Mouse (Mus musculus) cerebellum, adult (tissue): ENCODE measurements around the gene Memo1.

Experiments
- ATAC-seq: cut with Nextera tagmentation; 2 replicates; pipeline ENCODE4 v1.9.2; 2017; ENCODE audit warnings: mild to moderate bottlenecking, moderate library complexity, mixed read lengths; ENCODE audit not compliant: insufficient number of reproducible peaks, low FRiP score, low TSS enrichment

Memo1 gene

DNA sequence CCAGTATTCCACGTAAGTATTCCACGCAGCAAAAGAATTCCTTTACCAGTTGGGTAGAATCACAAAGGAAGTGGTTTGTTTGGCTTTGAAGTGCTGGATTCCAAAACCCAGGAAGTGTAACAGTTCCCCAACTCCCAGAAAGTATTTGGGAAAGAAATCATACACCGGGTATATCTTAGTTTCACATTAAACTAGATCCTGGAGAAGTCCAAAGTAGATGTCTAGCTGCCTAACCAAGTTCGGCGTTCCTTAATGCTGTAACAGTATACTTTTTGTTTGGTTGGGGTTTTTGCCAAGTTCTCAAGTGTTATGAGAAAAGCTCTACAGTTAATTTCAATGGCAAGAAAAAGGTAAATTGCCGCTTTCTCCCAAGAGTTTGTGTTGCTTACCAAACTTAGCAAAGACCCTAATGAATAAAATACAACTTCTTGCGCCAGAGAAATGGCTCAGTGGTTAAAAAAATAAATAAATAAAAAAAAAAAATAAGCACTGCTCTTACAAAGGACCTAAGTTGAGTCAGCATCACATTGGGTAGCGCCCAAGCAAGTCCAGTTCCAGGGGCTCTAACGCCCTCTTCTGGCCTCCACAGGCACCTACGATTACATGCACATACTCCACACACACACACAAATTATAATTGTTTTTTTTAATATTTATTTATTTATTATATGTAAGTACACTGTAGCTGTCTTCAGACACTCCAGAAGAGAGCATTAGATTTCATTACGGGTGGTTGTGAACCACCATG is 929 bp upstream of the Memo1 start:
- no peak for ATAC-seq

- ATAC-seq, result peak; percentile 77
These were observed 795 bp downstream of the Memo1 start for GRCm38 (mm10) chr17:74294426-74295025.

DNA sequence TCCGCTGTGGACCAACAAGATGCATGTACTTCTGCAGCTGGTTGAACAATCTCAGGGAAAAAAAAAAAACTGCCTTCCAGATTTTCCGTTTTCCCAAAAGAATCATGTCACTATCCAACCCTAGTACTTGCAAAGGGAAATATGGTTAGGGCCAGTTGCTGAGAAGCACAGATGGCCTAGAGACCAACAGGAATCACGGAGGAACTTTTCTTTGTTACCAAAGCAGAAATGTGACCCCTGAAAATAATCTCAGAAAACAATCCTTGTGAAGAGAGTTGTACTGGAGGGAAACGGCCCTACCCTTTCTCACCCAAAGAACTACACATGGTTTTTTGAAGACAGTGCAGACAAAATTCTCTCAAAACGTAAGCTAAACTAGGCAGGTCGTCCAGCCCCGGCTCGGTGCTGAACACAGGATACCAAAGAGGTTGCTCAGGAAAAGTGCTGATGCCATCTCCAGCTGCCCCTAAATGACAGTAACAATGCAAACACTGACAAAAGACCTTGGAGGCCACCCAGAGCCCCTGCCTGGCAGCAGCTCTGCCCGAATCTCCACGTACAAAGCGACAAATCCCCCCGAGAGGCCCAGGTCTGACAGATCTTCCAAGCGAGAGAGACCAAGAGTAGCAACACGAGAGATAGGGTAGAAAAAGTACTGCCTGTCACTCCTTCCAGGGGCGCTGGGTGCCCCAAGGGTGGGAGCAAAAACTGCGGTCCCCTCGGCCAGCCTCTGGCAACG is 1.5 kb downstream of the Memo1 start:
- ATAC-seq, result peak; percentile 9; the same call in 1 of the 2 replicates

GRCm38 (mm10) chr17:74291640-74292361 is 3.5 kb downstream of the Memo1 start:
- ATAC-seq, result no peak

DNA sequence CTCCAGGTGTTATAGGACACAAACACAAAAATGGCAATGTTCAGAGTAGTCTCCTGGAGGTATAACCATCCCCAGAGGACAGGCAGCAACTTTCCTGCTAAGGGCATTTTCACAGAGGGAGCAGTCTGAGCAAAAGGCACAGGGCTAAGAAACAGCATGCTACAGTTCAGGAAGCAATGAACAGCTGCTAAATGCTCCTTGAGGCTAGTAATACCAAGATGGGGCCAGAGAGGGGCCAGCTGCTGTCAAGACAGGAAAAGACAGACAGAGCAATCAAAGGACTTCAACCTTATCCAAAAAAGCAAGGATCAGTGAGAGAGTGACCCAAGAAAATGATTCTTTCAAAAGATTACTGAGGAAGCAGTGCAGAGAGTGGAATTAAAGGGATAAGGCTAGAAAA is 4.5 kb downstream of the Memo1 start:
- ATAC-seq, result no peak

- no peak for ATAC-seq
These were observed 5.1 kb downstream of the Memo1 start for GRCm38 (mm10) chr17:74290198-74290597.

DNA sequence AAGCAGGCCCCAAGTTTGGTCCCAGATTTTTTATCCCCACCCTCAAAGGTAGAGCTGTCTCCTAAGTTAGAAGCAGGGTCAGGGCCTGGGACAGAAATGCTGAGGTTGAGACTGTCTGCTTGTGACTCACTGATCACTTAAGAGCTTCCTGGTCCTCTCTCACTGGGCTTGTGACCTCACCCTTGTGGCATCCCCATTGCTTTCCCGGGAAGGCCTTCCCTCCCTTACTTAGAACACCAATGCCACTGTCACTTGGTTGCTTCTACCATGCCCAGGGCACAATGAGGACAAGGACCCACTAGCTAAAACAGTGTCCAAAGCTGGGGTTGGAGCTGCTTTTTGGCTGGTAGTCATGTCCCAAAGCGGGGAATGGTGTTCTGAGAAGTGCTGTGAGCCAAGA is 6.7 kb downstream of the Memo1 start:
- ATAC-seq, result no peak

DNA sequence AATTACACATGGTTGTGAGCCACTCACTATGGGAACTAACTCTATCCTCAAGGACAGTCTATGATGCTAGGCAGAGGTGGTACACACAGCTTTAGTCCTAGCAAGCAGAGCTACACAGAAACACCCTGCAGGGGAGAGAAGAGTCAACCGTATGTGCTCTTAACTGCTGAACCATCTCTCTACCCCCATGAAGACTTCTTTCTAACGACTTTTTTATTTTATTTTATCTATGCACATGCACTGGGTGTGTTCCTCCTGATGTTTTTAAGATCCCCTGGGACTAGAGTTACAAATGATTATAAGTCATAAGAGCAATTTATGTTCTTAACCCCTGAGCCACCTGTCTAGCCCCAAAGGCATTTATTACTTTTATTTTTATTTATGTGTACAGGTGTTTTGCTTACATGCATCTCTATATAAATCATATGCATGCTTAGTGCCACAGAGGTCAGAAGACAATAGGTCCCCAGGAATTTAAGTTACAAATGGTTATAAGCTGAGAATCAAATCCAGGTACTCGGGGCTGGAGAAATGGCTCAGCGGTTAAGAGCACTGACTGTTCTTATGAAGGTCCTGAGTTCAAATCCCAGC is 9.1 kb downstream of the Memo1 start:
- no peak for ATAC-seq

- no peak for ATAC-seq
These were observed 9.6 kb downstream of the Memo1 start for GRCm38 (mm10) chr17:74285730-74286129.

GRCm38 (mm10) chr17:74284397-74285115 is 10.8 kb downstream of the Memo1 start:
- no peak for ATAC-seq

DNA sequence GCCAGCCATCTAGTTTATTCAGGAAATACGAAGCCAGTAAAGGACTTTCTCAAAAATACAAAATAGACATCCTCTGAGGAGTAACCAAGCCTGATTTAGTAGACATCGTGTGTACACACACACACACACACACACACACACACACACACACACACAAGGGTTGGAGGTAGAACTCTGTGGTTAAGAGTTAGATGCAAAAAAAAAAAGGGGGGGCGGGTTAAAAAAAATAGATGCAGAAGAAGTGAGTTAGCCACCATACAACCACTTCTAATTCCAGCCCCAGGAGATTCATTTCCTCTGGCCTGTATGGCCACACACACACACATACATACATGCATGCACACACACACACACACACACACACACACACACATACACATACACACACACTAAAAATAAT is 13.3 kb downstream of the Memo1 start:
- ATAC-seq, result no peak

GRCm38 (mm10) chr17:74278966-74279869 is 16.1 kb downstream of the Memo1 start:
- no peak for ATAC-seq

DNA sequence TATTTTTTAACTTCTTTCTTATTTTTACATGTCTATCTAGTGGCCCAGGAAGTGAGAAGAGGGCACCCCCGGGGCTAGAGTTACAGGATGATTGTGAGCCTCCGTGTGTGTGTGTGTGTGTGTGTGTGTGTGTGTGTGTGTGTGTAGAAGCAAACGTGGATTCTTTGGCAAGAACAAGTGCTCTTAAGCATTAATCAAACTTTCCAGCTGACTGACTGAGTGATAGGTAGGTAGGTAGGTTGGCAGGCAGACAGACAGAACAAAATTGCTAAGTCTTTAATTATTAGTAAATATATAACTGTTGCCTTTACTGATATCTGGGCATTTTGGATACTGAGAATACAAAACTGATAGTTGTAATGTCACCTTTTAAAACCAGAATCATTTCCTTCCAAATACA is 20.9 kb downstream of the Memo1 start:
- ATAC-seq, result no peak

DNA sequence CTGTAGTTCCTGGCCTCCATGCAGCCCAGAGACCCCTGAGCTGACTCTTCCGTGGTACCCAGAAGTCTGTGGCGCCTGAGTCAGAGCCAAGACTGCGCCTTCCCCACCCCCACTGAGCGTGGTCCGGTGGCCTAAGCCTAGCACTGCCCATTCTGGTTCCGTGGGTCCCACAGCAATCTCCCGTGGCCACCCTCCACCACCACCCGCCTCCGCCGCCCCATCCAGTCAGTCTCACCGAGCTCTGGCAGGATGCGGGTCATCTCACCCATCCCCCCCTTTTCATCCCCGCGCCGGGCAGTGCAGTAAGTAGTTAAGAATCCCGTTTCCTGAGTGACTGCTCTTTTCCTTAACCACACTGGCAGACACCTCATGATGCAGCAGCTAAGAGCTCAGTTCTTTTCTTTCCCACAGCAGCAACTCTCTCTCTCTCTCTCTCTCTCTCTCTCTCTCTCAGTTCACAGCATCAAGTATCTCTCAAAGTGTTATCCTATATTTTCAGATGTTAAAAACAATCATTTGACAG is 22.6 kb downstream of the Memo1 start:
- no peak for ATAC-seq

GRCm38 (mm10) chr17:74271541-74272268 is 23.6 kb downstream of the Memo1 start:
- no peak for ATAC-seq

DNA sequence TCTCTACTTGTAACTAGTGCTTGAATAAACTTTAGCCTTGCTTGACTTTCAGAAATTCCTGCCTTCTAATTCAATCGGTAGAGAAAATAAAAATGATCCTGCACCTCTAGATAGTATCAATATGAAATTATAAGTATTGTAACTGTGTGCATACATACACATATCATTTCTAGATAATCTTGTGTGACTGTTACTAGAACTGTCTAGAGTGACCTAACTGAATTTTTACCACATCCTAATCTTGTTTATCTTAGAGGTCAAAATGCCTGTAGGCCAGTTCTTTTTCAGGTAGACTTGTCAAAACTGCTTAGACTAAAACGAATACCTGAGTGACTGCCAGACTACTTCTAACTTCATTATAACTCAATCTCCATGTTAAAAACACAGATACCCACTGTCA is 25.1 kb downstream of the Memo1 start:
- no peak for ATAC-seq

DNA sequence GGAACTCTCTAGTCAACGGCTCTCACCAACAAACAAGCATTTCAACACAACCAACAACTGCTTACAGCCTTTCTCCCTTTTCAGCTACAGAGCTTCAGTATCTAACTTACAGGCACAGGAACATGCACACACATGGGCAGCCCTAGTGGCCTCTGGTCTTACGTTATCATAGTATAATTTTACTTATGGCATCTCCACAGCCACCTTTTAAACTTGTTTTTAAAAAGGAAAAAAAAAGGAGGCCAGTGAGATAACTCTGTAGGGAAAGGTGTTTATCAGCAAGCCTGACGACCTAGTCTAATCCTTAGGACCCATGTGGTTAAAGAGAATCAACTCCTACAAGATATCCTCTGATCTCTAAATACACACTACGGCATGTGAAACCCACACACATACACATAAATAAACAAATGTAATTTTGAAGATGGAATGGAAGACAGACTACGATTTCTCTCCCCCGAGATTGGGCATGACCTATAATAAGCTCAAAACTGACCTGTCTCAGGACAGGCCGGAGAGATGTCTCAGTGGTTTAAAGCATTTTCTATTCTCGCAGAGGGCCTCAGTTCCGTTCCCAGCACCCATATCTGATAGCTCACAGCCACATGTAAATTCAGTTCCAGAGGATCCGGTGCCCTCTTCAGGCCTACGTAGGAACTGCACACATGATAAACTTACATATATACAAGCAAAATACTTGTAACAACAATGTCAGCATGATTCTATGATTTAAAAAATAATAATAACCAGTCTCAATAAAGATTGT is 27.7 kb downstream of the Memo1 start:
- ATAC-seq, result no peak
